Mouse (Mus musculus) c-Kit-positive CD71-negative TER-119-negative erythroid progenitor cells, embryonic 14.5 days (primary cell): ENCODE data around the gene Tmem139.

ENCODE experiments used
- DNase-seq: peaks from one replicate; pipeline ENCODE4 v3.0.0-alpha.2; 2013; ENCODE audit warnings: low read depth

Gene Tmem139

GRCm38 (mm10) chr6:42282865-42283528, 21.2 kb downstream of the Tmem139 start:
- no peak for DNase-seq

- no peak for DNase-seq
These were observed 24.7 kb downstream of the Tmem139 start, which contains the start of gene Clcn1 for GRCm38 (mm10) chr6:42286448-42286847. Gene Clcn1 (plus strand): TSS chr6:42286685.

- DNase-seq: no peak
These were observed 25.8 kb downstream of the Tmem139 start for GRCm38 (mm10) chr6:42287562-42287961.

GRCm38 (mm10) chr6:42293327-42293726, 31.6 kb downstream of the Tmem139 start:
- DNase-seq: peak; percentile 12

- no peak for DNase-seq
These were observed 33.9 kb downstream of the Tmem139 start for GRCm38 (mm10) chr6:42295549-42296094.

GRCm38 (mm10) chr6:42299362-42299761, 37.6 kb downstream of the Tmem139 start:
- peak; percentile 31 for DNase-seq

- DNase-seq: no peak
These were observed 48.1 kb downstream of the Tmem139 start for GRCm38 (mm10) chr6:42309816-42310378.

- DNase-seq: no peak
These were observed 48.8 kb downstream of the Tmem139 start for GRCm38 (mm10) chr6:42310427-42311053.
